Mouse (Mus musculus) small intestine, adult 2 months (tissue): ENCODE data around the gene Spag17.

ENCODE experiments used
- CTCF ChIP-seq: fragments of 200-500 bp; IDR thresholded peaks from 2 replicates; pipeline ENCODE4 v1.5.1; 2012; ENCODE audit warnings: low read depth, mild to moderate bottlenecking, control low read depth, inconsistent platforms, low read length, moderate library complexity, mixed read lengths; ENCODE audit not compliant: insufficient replicate concordance, insufficient read length; ENCODE audit errors: extremely low read depth
- POLR2A ChIP-seq: fragments of 200-500 bp; IDR thresholded peaks from 2 replicates; pipeline ENCODE4 v1.6.1; 2012; ENCODE audit warnings: low read depth, mild to moderate bottlenecking, control low read depth, inconsistent platforms, low read length, moderate library complexity

DNA sequence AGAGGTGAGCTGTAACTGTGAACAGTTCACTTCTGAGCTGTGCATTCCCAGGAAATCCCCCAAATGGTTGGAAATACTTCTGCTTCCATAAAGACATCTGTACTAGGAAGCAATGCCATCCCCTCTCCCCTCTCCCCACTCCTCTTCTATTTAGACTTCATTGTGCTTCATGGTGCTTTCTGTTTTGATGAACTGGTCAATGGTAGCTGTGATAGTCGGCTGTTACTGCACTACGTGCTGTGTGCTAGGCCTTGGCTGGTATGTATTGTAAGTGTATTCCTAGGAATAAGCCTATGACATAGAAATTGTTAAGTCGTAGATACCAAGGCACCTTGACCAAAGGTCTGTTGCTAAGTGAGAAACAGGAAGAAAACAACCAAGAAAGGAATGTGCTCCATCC lies 149.9 kb downstream of the Spag17 start:
- TF ChIP-seq CTCF (no peak), POLR2A (no peak)
